Mouse (Mus musculus) urinary bladder, adult 18-20 months (tissue): ENCODE data around the gene Sncg.
"Not testable (repeated sequence)": the region's sequence is repeated elsewhere in the genome, so short reads cannot be mapped to it uniquely, and the experiment has no call there.

Source experiments
- DNase-seq, 2 experiments: peaks; one replicate each; pipeline ENCODE4 v3.0.0; 2022; ENCODE audit warnings: low spot score in 2 of 2, mixed read lengths in 2 of 2

Sncg gene

DNA sequence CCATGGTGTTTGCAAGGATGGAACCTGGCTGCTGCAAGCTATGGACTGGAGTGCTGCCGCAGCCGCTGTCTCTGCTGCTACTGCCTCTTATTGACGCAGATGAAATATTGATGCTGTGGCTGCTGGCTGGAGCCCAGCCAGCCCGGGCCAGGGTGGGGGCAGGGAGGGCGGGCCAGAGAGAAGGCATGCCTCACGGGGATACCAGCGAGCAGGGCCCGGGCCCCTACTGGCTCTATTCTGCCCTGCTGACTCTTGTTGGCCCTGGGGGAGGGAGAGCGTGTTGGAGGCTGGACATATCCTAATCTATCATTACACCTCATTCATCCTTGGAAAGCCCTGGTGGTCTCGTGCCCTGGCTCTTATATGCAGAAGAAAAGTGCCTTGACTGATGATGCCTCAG lies at the start of gene Sncg:
TSS of gene Sncg (minus strand) at position 213 of the 400 bp plus-strand sequence.
- no peak for DNase-seq

DNA sequence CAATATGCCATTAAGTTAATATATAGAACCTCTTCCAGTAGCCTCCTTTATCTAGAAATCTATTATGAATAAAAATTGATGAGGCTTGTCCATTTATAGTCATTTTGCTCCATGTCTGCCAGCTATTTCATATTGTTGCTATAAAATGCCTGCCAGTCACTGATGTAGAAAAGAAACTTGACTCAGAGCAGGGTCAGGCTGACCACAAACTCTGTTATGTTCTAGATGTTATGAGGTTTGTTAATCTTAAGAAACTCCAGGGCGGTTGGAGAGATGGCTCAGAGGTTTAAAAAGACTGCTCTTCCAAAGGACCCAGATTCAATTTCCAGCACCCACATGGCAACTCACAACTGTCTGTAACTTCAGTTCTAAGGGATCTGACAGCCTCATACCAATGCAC lies 46.5 kb upstream of the Sncg start:
- DNase-seq = no peak

DNA sequence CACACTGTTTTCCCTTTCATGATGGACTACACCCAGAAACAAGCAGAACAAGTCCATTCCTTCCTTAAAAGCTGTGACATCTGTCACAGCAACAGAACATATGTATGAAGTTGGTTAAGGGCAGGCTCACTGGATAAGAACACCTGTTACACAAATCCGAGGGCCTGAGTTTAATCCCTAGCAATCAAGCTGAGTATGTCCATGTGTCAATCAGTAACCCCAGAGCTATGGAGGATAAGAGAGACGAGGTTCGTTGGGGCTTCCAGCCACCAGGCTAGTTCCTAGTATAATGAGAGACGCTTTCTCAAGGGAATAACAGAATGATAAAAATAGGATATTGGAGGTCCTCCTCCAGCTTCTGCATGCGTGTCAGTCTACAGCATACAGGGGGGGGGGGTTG lies 42.9 kb upstream of the Sncg start:
- DNase-seq = no peak

DNA sequence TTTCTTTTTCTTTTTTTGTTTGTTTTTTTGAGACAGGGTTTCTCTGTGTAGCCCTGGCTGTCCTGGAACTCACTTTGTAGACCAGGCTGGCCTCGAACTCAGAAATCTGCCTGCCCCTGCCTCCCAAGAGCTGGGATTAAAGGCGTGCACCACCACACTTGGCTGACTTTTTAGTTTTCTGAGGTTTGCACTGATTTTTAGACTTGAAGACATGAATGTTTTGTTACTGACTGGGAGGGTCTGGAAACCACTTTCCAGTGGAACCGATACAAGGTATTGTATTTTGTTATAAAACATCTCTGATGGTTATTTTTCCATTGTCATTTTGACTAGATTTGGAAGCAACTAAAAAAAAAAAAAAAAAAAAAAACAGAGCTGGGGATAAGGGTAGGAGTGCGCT lies 42.4 kb upstream of the Sncg start:
- not testable (repeated sequence) for DNase-seq

DNA sequence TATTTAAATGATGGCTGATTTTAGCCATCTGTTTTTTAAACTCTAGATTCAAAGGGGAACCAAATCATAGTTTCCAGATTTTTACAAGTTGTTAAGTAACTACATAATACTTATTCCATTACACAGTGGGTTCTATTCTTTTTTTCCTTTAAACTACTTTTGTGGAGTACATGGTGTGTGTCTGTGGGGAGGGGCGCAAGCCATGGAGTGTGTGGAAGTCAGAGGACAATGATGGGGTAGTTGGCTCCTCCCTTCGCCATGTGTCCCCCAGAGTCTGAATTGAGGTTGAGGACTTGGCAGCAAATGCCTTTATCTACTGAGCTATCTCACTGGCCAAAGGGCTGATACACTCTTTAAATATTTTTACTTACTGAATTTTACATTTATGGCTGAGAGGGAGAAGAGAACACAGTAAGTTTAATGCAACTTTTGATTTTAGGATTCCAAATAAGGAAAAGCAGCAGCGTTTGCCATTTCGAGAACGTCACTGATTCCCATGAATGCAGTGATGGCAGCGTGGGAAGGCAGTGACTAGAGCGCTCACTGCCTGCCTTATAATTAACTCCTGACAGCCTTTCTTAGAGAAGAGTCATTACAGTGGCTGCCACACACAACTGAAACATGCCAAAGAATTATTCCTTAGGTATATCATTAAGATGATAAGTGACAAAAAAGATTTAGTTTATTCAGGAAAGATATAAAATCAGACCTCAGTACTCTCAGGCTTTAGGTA lies 37.7 kb upstream of the Sncg start:
- no peak for DNase-seq

DNA sequence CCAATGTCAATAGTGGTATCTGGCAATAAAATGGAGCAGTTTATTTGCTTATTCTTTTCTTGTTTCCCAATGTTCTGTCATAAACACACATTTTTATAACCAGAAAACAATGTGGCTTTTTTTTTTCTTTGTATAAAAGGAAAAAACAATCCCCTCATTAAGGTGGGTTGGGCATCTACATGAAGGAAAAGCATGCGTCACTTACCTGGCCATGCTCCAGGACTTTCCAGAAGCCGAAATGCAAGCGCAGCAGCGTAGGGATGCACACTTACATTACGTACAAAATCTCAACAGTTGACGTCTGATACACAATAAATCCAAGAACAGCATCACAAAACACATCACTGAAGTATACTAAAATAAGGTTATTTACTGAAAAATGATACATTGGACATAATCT lies 36.1 kb upstream of the Sncg start:
- DNase-seq = no peak

DNA sequence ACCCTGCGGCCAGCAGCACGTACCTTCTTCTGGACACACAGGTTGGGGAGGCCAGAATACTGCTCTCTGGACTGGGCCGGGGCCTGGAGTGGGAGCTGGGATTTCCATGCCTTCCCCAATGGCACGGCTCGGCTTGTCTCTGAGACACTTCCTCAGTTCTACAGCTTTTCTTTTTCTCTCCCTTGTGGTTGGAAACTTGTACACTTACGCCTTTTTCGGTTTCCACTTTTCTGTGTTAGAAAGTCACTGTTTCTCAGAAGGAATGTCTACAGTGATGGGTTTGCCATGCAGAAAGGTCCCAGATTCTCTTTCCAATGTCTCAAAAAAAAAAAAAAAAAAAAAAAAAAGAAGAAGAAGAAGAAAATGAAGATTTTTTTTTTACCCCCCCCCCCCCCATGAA lies 28.8 kb upstream of the Sncg start:
- no peak for DNase-seq

DNA sequence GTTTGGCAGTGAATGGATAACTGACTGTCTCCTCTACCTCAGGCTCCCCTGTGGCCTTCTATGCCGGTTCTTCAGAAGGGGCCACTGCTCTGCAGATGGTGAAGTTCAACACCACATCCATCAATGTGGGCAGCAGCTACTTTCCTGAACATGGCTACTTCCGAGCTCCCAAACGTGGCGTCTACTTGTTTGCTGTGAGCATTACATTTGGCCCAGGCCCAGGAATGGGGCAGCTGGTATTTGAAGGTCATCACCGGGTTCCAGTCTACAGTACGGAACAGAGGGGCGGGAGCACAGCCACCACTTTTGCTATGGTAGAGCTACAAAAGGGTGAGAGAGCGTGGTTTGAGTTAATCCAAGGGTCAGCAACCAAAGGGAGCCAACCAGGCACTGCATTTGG lies 28.3 kb upstream of the Sncg start:
- no peak for DNase-seq

DNA sequence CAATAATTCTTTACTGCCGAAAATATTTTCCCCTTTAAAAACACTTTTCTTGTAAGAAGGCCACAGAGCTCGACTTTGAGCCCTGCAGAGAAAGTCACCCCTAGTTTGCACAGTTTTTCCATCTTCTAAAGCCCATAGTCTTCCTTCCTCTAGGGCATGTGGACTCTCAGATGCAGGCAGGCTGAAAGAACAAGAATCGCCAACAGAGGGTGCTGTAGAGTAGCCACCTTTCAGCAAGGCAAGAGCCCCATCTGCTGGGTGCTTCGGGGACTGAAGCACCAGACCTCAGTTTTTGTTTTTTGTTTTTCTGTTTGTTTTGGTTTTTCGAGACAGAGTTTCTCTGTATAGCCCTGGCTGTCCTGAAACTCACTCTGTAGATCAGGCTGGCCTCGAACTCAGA lies 26.5 kb upstream of the Sncg start:
- peak; percentile 67 to 78 for DNase-seq

DNA sequence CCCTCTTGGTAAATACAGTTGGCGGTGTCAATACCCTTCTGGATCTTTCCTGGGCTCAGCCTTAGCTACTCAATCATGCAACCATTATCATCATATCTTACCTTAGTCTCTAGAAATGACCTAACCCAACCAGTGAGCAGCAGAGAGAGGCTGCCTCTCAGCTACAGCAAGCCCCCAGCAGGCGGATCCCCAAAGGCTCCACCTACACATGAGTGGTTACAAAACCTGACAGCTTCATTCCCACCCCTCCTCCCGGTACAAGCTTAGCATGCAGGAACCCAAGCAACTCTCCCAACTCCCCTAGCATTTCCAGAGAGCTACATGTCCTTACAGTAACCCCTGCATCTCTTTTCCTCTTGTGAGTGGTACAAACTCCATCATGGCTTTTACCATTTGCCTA lies 25.4 kb upstream of the Sncg start:
- no peak for DNase-seq

DNA sequence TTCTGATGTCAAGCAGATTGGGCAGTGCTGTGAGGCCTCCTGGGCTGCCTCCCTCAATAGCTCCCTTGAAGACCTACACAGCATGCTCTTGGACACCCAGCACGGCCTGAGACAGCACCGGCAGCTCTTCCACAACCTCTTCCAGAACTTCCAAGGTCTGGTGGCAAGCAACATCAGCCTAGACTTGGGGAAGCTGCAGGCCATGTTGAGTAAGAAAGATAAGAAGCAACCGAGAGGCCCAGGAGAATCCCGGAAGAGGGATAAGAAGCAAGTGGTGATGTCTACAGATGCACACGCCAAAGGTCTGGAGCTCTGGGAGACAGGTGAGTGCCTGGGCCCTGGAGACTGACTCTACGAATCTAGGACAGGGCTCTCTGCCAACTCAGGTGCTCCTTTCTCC lies 24.7 kb upstream of the Sncg start:
- DNase-seq = no peak

DNA sequence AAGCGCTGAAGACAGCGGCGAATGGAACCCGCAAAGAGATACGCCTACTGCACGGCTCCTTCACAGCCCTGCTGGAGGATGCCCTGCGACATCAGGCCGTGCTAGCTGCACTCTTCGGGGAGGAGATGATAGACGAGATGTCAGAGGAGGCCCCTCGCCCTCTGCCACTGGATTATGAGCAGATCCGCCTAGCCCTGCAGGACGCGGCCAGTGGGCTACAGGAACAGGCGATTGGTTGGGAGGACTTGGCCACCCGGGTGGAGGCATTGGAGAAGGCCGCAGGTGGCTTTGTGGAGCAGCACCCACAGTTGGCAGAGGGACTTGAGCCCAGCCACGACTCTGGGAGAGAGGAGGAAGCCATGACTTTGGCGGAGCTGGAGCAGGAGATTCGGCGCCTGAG lies 24.3 kb upstream of the Sncg start:
- no peak for DNase-seq

DNA sequence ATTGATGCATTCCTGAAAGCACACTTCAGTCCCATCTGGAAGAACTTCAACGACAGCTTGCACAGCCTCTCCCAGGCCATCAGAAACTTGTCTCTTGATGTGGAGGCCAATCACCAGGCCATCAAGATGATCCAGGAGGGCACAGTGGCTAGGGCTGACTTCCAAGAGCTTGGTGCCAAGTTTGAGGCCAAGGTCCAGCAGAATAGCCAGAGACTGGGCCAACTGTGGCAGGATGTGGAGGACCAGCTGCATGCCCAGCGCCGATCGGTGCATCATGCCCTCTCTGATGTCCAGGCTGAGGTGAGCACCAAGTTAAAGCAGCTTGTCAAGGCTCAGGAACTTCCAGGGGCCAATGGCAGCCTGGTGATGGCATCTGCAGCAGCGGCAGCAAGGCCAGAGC lies 23.3 kb upstream of the Sncg start:
- no peak for DNase-seq

DNA sequence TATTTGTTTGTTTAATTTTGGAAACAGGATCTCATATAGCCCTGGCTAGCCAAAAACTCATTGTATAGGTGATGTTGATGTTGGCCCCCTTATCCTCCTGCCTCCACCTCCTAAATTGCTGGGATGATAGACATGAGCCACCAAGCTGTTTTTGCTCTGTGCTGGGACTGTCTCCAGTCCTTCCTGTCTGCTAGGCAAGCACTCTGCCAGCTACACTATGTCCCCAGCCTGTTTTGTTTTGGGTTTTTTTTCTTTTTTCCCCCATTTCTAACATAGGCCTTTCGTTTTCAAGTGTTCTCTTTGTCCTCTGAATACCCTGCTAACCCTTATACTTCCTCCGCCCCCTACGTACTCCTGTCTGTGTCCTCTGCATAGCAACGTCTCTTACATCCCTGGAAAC lies 18.7 kb upstream of the Sncg start:
- no peak for DNase-seq

DNA sequence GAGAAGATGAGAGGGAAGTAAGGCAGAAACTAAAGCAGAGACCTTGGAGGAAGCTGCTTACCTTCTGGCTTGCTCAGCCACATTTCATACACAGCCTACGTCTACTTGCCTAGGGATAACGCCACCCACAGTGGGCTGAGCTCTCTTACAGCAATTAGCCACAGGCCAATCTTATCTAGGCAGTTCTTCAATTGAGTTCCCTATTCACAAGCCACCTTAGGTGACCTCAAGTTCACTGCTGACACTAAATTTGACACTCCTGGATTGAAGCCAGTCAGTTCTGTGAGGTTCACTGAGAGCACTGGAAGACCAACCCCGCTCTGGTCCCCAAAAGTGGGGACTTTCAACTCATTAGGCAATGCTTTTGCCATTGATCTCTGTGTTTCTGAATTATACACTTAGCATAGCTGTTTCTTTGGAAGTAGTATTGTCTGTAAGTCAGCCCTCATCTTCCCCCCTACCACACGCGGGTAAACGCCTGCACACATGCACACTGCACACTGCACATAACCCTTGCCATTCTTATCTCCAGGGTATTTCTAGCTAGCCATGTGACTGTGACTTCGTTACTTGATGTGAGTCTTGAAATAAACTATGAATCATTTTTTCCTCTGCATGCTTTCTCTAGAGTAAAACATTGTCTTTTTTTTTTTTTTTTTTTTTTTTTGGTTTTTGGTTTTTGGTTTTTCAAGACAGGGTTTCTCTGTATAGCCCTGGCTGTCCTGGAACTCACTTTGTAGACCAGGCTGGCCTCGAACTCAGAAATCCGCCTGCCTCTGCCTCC lies 8.5 kb upstream of the Sncg start:
- no peak for DNase-seq

DNA sequence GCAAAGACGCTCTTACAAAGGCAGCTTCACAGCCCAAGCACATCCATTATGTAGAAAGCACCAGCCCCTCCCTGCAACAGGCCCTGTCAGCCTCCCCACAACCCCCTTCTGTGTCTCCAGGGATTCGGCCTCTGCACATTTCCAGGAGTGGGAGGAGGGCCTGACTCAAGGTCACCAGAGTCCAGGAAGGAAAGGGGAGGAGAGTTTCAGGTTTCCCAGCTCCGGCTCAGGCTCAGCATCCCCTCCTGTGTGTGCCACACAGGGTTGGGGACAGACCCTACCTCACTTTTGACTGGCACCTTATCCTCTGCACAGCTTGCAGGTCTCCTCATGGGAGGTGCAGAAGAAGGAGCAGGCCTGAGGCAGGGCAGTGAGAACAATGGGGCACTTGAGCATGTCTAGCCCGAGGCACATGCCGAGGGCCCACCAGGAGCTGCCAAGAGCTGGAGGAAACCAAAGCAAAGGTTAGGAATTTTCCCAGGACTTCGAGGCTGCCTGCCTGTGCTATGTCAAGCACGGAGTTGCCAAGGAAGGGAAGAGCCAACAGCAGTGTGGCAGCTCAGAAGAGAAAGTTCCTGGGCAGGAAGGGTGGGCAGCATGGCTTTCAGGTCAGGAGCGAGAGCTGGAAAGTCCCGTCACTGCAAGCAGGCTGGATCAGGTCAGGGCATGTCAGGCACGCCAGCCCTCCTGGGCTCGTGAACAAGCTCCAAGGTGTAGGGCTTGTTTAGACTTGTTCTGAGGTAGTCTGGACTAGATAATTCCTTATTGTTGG lies 4.2 kb upstream of the Sncg start:
- DNase-seq = peak; percentile 36 to 60

DNA sequence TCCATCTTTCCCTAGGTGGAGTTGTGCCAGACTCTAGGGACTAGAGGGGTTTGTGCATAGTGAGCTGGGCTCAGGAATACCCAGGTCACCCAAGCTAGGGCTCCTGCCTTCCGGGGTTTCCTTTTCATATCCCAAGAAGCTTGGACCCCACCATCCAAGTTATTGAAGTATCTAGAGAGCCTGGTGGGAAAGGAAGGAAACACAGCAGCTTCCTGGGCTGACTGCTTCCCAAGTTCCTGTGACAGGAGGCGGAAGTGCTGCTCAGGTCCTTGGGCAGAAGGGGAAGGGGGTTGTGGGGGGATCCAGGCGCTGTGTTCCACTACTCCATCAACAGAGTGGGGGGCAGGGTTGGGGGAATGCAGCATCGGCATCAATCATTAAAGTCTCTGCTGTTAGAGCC lies 2.5 kb upstream of the Sncg start:
- no peak for DNase-seq

DNA sequence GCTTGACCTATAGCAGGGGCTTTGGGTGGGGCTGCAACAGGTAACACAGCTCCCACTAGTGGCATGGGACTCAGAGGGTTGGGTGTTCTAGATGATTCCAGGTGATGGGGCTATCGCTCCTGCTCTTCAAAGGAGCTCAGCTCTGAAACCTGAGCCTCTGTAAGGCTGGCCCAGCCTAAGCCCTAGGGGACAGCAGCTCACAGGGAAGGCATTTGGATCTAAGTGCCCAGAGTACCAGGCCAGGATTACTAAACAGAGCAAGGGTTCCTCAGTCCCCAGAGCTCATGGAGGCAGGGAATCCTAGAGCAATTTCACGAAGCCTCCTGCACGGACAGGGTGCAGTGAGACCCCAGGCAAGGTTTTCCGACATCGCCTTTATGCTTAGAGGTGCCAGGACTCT lies 1.4 kb upstream of the Sncg start:
- DNase-seq = no peak

DNA sequence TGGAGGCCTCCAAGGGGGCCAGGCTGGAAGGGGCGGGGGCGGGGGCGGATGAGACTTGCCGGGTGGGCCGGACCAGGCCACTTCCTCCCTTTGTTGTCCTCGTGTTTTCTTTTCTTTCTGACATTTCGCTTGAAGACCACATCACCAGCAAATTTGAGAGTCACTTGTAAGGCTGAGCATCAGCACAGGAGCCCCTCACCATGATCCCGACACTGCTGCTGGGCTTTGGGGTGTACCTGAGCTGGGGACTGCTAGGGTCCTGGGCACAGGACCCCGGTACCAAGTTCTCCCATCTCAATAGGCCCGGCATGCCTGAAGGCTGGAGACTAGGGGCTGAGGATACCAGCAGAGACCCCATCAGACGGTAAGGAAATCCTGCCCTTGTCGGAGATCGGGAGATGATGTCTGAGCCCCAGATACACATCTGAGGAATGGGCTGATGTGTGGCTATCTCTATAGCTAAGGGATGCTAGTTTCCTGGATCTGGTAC lies 871 bp upstream of the Sncg start, which contains the start of gene Mmrn2:
TSS of gene Mmrn2 (plus strand) at position 51 of the 490 bp plus-strand sequence.
- DNase-seq = no peak

DNA sequence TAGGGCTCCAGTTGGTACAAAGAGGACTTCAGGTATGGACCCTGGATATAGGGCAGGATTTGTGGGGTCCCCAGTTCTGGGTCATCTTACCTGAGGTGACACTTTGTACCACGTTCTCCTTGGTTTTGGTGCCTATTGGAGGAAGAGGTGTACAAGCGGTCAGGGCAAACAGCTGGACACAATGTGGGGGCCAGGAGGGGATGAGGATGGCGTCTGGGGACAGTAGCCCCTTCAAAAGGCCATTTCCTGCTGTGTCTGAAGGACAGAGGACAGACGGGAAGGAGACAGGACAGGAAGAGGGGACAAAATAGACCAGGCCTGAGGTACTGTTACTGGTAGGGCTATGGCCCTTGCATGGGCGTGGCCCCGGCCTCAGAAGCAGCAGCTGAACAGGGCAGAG lies 1.0 kb downstream of the Sncg start:
- no peak for DNase-seq

DNA sequence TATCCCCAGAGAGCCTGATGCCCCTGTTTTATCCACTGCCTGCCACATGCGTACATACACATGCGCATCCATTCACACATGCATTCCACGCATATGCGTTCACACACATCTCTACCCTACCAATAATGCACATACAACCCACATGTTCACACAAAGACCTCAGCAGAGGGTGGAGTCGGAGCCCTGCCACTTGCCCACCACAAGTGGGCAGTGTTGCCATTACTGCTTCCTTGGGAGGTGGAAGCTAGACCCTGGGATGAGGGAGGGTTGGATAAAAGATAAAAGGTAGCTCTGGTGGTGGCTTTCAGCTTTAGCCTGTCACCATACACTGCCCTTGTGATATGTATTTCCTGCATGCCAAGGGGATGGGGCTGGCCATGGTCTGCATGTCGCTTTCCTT lies 1.9 kb downstream of the Sncg start:
- no peak for DNase-seq

DNA sequence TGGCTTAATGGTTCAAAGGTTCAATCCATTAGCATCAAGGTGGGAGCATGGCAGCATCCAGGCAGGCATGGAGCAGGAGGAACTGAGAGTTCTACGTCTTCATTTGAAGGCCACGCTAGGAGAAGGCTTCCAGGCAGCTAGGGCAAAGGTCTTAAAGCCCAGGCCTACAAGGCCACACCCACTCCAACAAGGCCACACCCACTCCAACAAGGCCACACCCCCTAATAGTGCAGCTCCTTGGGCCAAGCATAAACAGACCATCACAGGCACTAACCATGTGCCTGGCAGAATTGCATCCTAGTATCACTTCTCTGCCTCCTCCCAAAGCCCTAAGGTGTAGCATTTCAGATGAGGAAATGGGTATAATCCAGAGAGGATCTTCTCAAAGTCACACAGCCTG lies 2.8 kb downstream of the Sncg start:
- no peak for DNase-seq
